Mouse (Mus musculus) forebrain, embryonic 10.5 days (tissue): ENCODE data around the gene Ndufs5. TPM values are rescaled to one million over a fixed set of nuclear protein-coding genes. Genes with fewer than 3 reads are reported as not detected.

Experiments
- DNase-seq: peaks from one replicate; pipeline ENCODE4 v3.0.0-alpha.2; 2017; ENCODE audit warnings: low spot score; ENCODE audit errors: extremely low spot score
- H3K27ac ChIP-seq: fragments of 300-500 bp; sonication (generic); 2 replicates; pipeline ENCODE4 v1.5.1; 2016; ENCODE audit warnings: mild to moderate bottlenecking
- H3K27me3 ChIP-seq: fragments of 300-500 bp; sonication (generic); 2 replicates; pipeline ENCODE4 v1.6.1; 2016; ENCODE audit warnings: mild to moderate bottlenecking; ENCODE audit not compliant: poor library complexity, severe bottlenecking
- H3K36me3 ChIP-seq: fragments of 300-500 bp; sonication (generic); replicated peaks from 2 replicates; pipeline ENCODE4 v1.6.1; 2016; ENCODE audit warnings: mild to moderate bottlenecking, moderate library complexity
- H3K4me1 ChIP-seq: fragments of 300-500 bp; sonication (generic); 2 replicates; pipeline ENCODE4 v1.6.1; 2016
- H3K4me3 ChIP-seq: fragments of 300-500 bp; sonication (generic); 2 replicates; pipeline ENCODE4 v1.5.1; 2016; ENCODE audit warnings: mild to moderate bottlenecking, moderate library complexity
- H3K9me3 ChIP-seq: fragments of 300-500 bp; sonication (generic); 2 replicates; pipeline ENCODE4 v1.6.1; 2016; ENCODE audit warnings: mild to moderate bottlenecking, moderate library complexity
- WGBS: fragments of 180-500 bp; shearing (Covaris S2); methylation state at CpG from one replicate; pipeline ENCODE4 v1.1.7; 2016; 5-methylcytosine and 5-hydroxymethylcytosine counted together
- polyA plus RNA-seq: library from polyadenylated mRNA; unstranded; fragments of >200 nt; fragmentation: Nextera tagmentation; extraction: Ambion mirVana; gene quantifications from 2 replicates; pipeline ENCODE4 v1.2.1, GENCODE M21; 2016

Gene Ndufs5
- polyA plus RNA-seq, 1 experiment from 2014 or later: 299 TPM

DNA sequence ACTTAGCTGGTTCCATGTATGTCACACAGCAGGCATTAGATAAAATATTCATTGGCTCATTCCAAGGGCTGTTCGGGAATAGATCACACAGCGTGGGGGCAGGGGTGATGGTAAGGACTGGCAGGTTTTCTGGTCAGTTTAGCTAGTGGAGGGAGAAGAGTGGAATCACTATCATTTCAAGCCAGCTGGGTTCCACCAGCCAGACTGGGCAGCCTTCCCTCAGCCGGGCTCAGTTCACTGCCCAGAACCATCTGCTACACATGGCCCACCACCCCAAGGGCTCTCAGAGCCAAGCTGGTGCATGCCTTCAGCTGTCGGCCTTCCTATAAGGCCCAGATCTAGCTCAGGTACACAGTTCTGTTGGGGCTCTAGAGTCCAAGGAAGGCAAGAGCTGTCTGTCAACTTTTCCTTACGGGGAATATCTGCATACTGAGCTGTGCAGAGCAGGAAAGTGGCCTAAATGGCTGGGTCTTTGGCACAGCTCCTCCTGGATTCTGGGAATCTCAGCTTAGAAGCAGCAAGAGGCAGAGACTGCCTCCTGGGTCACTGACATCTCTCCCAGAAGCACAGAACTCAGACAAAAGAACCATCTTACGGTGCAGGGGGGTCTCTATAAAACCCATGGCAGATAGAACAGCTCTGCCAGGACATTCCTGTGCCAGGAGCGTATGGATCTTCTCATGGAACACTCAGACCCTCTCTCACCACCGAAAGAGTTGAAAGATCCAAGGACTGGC is 32.3 kb downstream of the Ndufs5 start:
- DNase-seq: no peak
- no peak overlapping the region for H3K27ac ChIP-seq
- H3K9me3 ChIP-seq: no peaks in the 10 kb centered on the region
- H3K27me3 ChIP-seq: peaks cover 25% of the 10 kb centered on the region
- WGBS: 56% methylated on average over 8 of the region's 8 CpGs
- peak overlapping the region; percentile 91 for H3K4me3 ChIP-seq
- peaks cover 23% of the 10 kb centered on the region for H3K4me1 ChIP-seq
- peaks cover 14% of the 10 kb centered on the region for H3K36me3 ChIP-seq

DNA sequence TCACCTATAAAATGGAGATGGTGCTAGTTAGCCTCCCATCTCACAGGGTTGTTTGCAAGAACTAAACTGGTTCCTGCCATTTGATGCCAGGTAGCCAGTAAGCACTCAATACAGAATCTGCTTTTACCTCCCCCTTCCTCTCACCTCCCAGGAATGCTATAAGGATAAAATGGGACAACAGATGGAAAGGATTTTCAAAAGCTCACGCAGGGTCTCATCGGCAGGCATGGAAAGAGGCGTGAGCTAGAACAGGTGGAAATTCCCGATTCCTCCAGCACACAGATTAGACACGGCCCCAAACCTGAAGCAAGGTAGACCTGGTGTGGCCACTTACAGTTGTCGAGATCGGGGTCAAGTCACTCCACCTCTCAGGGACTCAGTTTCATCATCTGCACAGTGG is 33.0 kb downstream of the Ndufs5 start:
- no peaks in the 10 kb centered on the region for H3K9me3 ChIP-seq
- no peak overlapping the region for H3K4me3 ChIP-seq
- WGBS: 83% methylated on average over 7 of the region's 7 CpGs
- H3K27ac ChIP-seq: no peak overlapping the region
- no peak for DNase-seq
- peaks cover 23% of the 10 kb centered on the region for H3K4me1 ChIP-seq
- H3K27me3 ChIP-seq: peaks cover 25% of the 10 kb centered on the region
- peaks cover 14% of the 10 kb centered on the region for H3K36me3 ChIP-seq

DNA sequence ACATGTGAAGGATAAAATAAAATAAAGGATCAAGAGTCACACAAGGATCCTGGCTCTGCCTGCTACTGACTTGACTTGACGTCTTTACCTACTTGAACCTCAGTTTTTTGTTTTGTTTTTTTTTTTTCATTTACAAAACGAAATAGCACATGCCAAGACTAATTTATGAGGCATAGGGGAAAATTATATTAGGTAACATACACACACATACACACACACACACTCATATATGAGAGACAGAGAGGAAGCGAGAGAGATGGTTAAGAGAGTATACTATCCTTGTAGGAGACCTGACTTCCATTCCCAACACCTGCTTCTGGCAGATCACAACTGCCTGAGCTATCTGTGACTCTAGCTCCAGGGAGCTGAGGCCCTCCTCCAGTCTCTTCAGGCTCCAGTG is 33.7 kb downstream of the Ndufs5 start, which contains the start of gene Macf1:
TSS of gene Macf1 (minus strand) at position 101 of the 400 bp plus-strand sequence.
- no peaks in the 10 kb centered on the region for H3K9me3 ChIP-seq
- no peak within 1 kb of the TSS for H3K27ac ChIP-seq
- H3K36me3 ChIP-seq: peaks cover 14% of the 10 kb centered on the region
- WGBS: 78% methylated on average over 3 of the region's 3 CpGs
- peaks cover 25% of the 10 kb centered on the region for H3K27me3 ChIP-seq
- H3K4me3 ChIP-seq: no peak within 1 kb of the TSS
- peaks cover 23% of the 10 kb centered on the region for H3K4me1 ChIP-seq
- DNase-seq: no peak

DNA sequence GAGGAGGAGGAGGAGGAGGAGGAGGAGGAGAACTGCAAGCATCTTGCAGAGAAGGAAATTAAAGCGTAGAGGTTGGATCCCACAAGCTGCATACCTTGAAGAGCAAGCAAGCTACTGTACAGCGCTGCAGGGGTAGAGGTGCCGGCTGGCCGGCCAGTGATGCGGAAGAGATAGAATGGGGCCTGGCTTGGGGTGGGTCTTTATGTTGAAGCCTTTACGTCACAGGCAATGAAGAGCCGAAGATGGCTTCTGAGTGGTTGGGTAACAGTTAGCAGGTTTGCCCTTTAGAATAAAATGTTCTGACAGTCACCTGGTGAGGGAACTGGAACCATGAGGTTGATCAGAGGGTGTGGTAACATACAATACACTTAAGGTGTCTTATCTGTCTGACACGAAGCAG is 35.7 kb downstream of the Ndufs5 start:
- H3K36me3 ChIP-seq: peaks cover 18% of the 10 kb centered on the region
- H3K27me3 ChIP-seq: peaks cover 25% of the 10 kb centered on the region
- H3K4me3 ChIP-seq: no peak overlapping the region
- DNase-seq: no peak
- WGBS: 88% methylated on average over 8 of the region's 8 CpGs
- H3K27ac ChIP-seq: no peak overlapping the region
- H3K9me3 ChIP-seq: no peaks in the 10 kb centered on the region
- peaks cover 29% of the 10 kb centered on the region for H3K4me1 ChIP-seq

DNA sequence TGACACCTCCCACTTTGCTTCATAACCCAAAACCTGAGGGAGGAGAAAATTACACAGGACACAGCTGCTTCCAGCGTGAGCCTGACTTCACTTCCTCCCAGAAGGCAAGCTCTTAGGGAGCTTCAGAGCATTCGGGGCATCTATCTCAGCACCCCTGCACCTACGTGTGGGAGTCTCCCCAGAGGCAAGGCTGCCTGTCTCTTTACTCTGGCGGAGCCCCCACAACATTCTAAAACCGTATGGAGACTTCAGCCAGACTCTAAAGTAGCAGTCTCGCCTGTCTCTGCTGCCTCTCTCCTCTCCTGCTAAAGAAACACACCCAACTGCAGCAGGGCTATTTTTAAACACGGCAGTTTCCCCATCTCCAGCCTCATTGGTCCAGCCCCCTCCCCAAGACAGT is 37.0 kb downstream of the Ndufs5 start:
- WGBS: 60% methylated on average over 7 of the region's 7 CpGs
- H3K36me3 ChIP-seq: peaks cover 18% of the 10 kb centered on the region
- H3K4me3 ChIP-seq: no peak overlapping the region
- H3K27me3 ChIP-seq: peaks cover 17% of the 10 kb centered on the region
- no peak for DNase-seq
- peaks cover 30% of the 10 kb centered on the region for H3K4me1 ChIP-seq
- H3K9me3 ChIP-seq: no peaks in the 10 kb centered on the region
- H3K27ac ChIP-seq: no peak overlapping the region

DNA sequence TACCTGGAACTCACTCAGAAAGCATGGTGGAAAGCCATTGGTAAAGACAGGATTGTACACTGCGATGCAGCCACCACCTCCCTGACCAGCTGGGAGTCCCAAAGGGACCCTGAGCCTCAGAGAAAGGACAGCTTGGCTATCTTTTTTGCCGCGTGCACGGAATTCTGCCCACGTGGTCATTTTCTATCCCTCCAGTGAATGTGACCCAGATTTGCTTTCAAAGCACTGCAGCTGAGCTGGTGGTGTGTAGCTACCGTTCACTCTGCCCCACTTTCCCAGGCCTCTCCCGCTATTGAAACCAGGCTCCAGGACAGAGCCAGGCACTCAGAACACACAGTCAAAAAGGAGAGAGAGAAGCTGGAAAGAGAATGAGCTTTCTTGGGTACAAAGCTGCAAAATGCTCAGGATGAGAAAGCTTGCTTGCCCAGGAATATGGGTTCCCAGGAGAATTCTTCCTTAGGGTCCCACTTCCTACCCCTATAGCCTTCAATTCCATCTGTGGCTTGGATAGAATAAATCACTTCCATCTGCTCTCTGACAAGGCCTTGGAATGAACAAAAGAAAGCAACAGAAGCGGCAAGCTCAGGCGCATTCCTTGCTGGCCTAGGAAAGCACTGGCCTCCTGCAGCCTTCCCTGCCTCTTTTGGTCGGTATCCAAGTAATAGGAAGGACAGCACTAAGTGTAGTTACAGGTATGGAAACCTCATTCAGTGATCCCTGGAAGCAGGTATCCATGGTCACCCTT is 40.8 kb downstream of the Ndufs5 start:
- Histone ChIP-seq H3K4me3 (no peak overlapping the region), H3K9me3 (no peaks in the 10 kb centered on the region), H3K27me3 (no peaks in the 10 kb centered on the region), H3K27ac (peak overlapping the region; percentile 69), H3K36me3 (peaks cover 16% of the 10 kb centered on the region), H3K4me1 (peaks cover 29% of the 10 kb centered on the region)
- DNase-seq: no peak
- WGBS: 46% methylated on average over 10 of the region's 10 CpGs

DNA sequence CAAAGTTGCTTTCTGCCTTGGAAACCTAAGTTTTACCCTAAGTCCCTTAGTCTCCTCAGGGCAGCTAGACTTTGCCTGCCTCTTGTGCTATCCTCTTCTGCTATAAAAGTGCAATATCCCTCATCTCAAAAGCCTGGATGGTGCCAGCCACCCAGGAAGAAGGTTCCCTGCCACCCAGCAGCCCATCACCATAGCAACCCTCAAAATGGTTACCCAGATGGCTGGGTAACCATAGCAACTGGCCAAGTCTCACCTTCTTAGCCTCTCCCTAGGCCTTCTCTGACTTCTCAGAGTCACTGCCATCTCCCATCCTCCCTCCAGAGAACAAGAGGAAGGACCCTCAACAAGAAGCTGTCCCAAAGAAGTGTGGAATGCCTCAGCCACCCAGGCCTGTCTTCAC is 47.4 kb downstream of the Ndufs5 start:
- H3K4me3 ChIP-seq: no peak overlapping the region
- H3K36me3 ChIP-seq: peaks cover 16% of the 10 kb centered on the region; the same call in 1 of the 2 replicates
- peaks cover 46% of the 10 kb centered on the region for H3K4me1 ChIP-seq
- no peaks in the 10 kb centered on the region for H3K27me3 ChIP-seq
- no peak for DNase-seq
- 0 out of 2 replicates have a peak overlapping the region, but pooled peaks have one; percentile 1 for H3K27ac ChIP-seq
- H3K9me3 ChIP-seq: no peaks in the 10 kb centered on the region

DNA sequence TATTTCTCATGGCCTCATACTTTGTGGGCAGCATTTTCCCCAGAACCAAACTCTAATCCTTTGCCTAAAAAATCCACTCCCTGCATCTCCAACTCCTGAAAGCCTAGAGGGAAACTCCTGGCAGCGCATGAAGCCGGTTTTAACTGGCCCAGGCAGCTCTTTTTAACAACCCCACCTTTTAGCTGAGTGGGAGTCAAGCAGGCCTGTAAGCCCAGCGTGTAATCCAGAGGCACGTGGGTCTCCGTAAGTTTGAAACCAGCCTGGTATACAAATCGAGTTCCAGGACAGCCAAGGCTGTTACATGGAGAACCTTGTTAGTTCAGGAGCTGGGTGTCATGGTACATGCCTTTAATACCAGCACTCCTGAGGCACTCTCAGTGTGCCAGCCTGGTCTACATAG is 48.3 kb downstream of the Ndufs5 start:
- 84% methylated on average over 6 of the region's 6 CpGs for WGBS
- H3K36me3 ChIP-seq: peaks cover 16% of the 10 kb centered on the region; the same call in 1 of the 2 replicates
- no peaks in the 10 kb centered on the region for H3K9me3 ChIP-seq
- H3K4me1 ChIP-seq: peaks cover 51% of the 10 kb centered on the region
- no peaks in the 10 kb centered on the region for H3K27me3 ChIP-seq
- no peak for DNase-seq
- H3K4me3 ChIP-seq: no peak overlapping the region
- H3K27ac ChIP-seq: no peak overlapping the region

DNA sequence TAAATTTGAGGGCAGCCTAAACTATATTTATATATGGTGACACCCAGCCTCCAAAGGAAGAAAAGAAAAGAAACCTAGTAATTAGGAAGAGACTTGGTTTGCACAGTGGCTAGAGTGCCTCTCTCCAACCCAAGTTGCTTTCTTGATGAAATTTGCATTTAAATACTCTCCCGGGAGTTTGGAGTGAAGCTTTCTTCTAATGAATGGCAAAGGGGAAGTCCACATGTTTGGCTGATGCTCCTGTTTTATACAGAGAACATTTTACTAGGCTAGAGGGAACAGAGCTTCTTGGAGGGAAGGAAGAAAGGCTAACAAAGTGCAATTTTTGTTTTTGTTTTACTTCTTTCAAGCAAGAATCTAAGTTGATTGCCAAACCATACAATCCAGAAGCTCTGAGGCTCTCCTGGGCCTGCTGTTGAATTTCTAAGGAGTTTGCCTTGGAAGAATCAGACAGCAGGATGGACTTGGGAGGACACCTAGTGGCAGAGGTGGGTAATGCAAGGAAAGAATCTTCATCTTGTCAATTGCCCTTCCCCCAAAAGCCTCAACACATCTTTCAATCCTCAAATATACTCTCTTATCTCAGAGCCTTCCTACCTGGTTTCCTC is 50.6 kb downstream of the Ndufs5 start:
- Histone ChIP-seq H3K9me3 (no peaks in the 10 kb centered on the region), H3K36me3 (peaks cover 6% of the 10 kb centered on the region; the same call in 1 of the 2 replicates), H3K4me3 (peak overlapping the region; percentile 16; the same call in 1 of the 2 replicates), H3K4me1 (peaks cover 70% of the 10 kb centered on the region), H3K27me3 (no peaks in the 10 kb centered on the region), H3K27ac (peak overlapping the region; percentile 100)
- DNase-seq: peak; percentile 73
- 14% methylated on average over 1 of the region's 1 CpGs for WGBS

DNA sequence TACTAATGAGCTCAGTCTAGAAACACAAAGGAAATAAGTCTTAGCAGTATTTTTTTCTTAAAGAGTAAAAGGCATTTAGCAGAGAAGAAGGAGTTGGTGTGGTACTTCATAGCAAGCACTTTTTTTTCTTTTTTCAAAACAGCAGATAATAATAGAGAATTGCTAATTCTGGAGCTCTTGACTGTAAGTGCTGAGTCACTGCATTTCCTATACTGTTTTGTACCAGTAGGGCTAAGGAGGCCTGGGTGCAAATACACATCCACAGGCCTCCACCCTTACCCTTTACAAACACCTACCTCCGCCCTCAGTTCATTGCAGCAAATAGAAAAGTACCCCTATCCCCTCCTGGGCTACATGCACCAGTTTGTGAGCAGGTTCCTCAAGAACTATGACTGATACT is 51.5 kb downstream of the Ndufs5 start:
- Histone ChIP-seq H3K9me3 (no peaks in the 10 kb centered on the region), H3K36me3 (peaks cover 4% of the 10 kb centered on the region; the same call in 1 of the 2 replicates), H3K4me1 (peaks cover 78% of the 10 kb centered on the region), H3K4me3 (peak overlapping the region; percentile 16; the same call in 1 of the 2 replicates), H3K27ac (peak overlapping the region; percentile 100), H3K27me3 (no peaks in the 10 kb centered on the region)
- peak; percentile 12 for DNase-seq
- WGBS: 78% methylated on average over 1 of the region's 1 CpGs

DNA sequence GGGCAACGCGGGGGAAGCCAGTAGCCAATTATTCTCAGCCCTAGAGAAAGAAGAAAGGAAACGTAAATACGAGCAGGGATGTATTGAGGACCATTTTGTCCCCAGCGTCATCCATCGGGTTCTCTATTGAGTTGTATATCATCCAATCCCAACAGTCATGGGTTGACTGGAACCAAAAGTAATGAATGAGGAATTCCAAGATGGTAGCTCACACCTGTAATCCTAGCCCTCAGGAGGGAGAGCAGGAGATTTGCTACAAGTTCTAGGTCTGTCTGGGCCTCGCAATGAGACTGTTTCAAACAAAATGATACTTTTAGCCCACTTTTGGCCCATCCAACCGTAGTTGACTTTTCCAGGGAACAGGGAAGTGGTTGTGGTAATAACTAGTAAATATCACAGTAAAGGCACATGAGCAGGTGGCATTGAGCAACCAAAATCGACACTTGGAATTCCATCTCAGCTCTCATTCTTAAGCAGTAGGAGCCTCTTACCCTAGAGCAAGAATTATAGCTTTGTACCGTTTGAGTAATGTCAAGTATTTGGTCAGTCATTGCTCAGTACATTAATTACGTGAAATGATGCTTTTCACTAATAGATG is 52.2 kb downstream of the Ndufs5 start:
- H3K27ac ChIP-seq: peak overlapping the region; percentile 100
- WGBS: 33% methylated on average over 11 of the region's 11 CpGs
- no peaks in the 10 kb centered on the region for H3K27me3 ChIP-seq
- H3K9me3 ChIP-seq: no peaks in the 10 kb centered on the region
- peaks cover 2% of the 10 kb centered on the region; the same call in 1 of the 2 replicates for H3K36me3 ChIP-seq
- DNase-seq: peak; percentile 15
- H3K4me3 ChIP-seq: peak overlapping the region; percentile 92
- H3K4me1 ChIP-seq: peaks cover 78% of the 10 kb centered on the region

DNA sequence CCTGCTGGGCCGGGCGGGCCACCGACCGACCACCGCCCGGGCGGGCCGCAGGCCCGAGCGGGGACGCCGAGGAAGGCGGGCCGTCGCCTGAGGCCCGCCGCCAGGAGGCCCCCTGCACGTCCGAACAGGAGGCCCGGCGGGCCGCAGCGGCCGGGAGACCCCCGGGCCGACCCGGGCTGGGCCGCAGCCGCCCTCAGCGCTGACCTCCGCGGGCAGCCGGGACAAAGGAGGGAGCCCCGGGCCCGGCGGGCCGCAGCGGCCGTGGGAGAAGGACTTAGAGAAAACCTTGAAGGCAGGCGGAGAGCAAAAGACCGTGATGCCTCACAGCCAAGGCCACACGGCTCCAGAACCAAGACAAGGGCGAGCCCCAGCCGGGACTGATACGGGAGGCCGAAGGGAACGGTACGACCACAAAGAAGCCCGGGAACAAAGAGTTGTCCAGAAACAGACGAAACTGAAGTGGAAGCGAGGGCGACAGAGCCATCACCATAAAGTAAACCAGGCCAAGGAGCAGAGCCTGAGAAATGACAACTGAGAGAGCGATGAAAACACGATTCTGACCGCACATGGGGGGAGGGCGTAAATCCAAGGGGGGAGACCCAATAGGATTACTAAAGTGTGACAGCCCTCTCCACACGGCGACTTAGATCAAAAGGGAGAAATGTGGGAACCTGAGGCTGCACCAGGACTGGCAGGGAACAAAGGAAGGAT is 52.9 kb downstream of the Ndufs5 start:
- H3K27me3 ChIP-seq: no peaks in the 10 kb centered on the region
- no peaks in the 10 kb centered on the region for H3K9me3 ChIP-seq
- under 1% methylated on average over 58 of the region's 58 CpGs for WGBS
- peaks cover 71% of the 10 kb centered on the region for H3K4me1 ChIP-seq
- peaks cover 8% of the 10 kb centered on the region for H3K36me3 ChIP-seq
- H3K4me3 ChIP-seq: peak overlapping the region; percentile 92
- peak overlapping the region; percentile 100 for H3K27ac ChIP-seq
- peak; percentile 76 for DNase-seq
